In genomic region chr11:53550714-53551113, GRCm38 (mm10) we compare ENCODE assay signal across 21 mouse cellular contexts. TPM values are rescaled to one million over a fixed set of nuclear protein-coding genes. Genes with fewer than 3 reads are reported as not detected.
DNase-seq lines count a peak whose midpoint lies in the region; ATAC-seq and TF ChIP-seq lines count a peak whose summit lies in the region.
"Had no signal": no experiment of that assay in that cellular context is flagged by ENCODE, and none has a peak within 500 bp of the region (broad histone marks: within the 10 kb centered on the region; RNA-seq: fewer than 3 reads in every experiment).

No protein-coding gene starts in this region.

- H3K4me1 ChIP-seq in hindbrain, postnatal 0 days (ENCODE audit: insufficient read depth, low read length): no peaks in the 10 kb centered on the region
- H3K4me1 ChIP-seq in hindbrain, embryonic 13.5 days (replicated peaks): peaks cover 3% of the 10 kb centered on the region; the same call in 1 of the 2 replicates
- H3K4me1 ChIP-seq in ES-E14 (ENCODE audit: control insufficient read depth in 2 of 2, insufficient read depth in 2 of 2, low read length in 2 of 2, poor library complexity in 1 of 2) (no peaks in the 10 kb centered on the region), MEL (ENCODE audit: control insufficient read depth in 1 of 2, insufficient read depth in 2 of 2, low read length in 2 of 2) (peaks cover 21 to 41% of the 10 kb centered on the region in 2 experiments)
- H3K4me1 ChIP-seq: embryonic facial prominence, embryonic 13.5 days; forebrain, embryonic 12.5 days had no signal

- TF ChIP-seq EP300 in MEL (IDR thresholded peaks at IDR 0.05; ENCODE audit: low read depth in 1 of 2, low read length in 2 of 2): no peak

- no peaks in the 10 kb centered on the region for H3K27me3 ChIP-seq in hindbrain, postnatal 0 days (ENCODE audit: insufficient read depth, low read length)
- H3K27me3 ChIP-seq in hindbrain, embryonic 13.5 days: no peaks in the 10 kb centered on the region
- no peaks in the 10 kb centered on the region for H3K27me3 ChIP-seq in MEL (ENCODE audit: control insufficient read depth in 1 of 2, insufficient read depth in 2 of 2, low read length in 2 of 2)
- H3K27me3 ChIP-seq: embryonic facial prominence, embryonic 13.5 days; embryonic facial prominence, embryonic 15.5 days; forebrain, embryonic 12.5 days had no signal

- no peak overlapping the region for H3K9ac ChIP-seq in hindbrain, postnatal 0 days (replicated peaks; ENCODE audit: low read length)
- H3K9ac ChIP-seq in hindbrain, embryonic 13.5 days: no peak overlapping the region
- no peak overlapping the region for H3K9ac ChIP-seq in ES-E14 (ENCODE audit: insufficient read depth, low read depth, low read length, poor library complexity, severe bottlenecking)
- H3K9ac ChIP-seq in MEL (ENCODE audit: control insufficient read depth, low read depth, low read length, poor library complexity, severe bottlenecking): no peak overlapping the region
- H3K9ac ChIP-seq: embryonic facial prominence, embryonic 13.5 days; embryonic facial prominence, embryonic 15.5 days; forebrain, embryonic 12.5 days had no signal

- 0 out of 2 replicates have a peak, but pooled peaks have one; percentile 13 for TF ChIP-seq CTCF in hindbrain, postnatal 0 days (IDR thresholded peaks at IDR 0.05; ENCODE audit: low read depth)
- peak in 2 of 3 experiments; percentile 47 to 56; a peak in 4 of 6 replicates for TF ChIP-seq CTCF in MEL (IDR thresholded peaks at IDR 0.05 in 2 of 3, conservative IDR thresholded peaks at IDR 0.05 in 1 of 3; ENCODE audit: control insufficient read depth in 1 of 3, insufficient read depth in 1 of 3, low read depth in 2 of 3, low read length in 3 of 3, poor library complexity in 1 of 3, severe bottlenecking in 1 of 3)

- H3K4me2 ChIP-seq in hindbrain, postnatal 0 days (ENCODE audit: low read depth, low read length): no peak overlapping the region
- no peak overlapping the region for H3K4me2 ChIP-seq in hindbrain, embryonic 13.5 days
- H3K4me2 ChIP-seq: embryonic facial prominence, embryonic 13.5 days; embryonic facial prominence, embryonic 15.5 days; forebrain, embryonic 12.5 days had no signal

- 100% methylated on average over 1 of the region's 1 CpGs for WGBS in hindbrain, postnatal 0 days
- 78% methylated on average over 1 of the region's 1 CpGs for WGBS in hindbrain, embryonic 13.5 days

- no peak overlapping the region for H3K27ac ChIP-seq in hindbrain, postnatal 0 days
- H3K27ac ChIP-seq in hindbrain, embryonic 13.5 days: no peak overlapping the region
- H3K27ac ChIP-seq in ES-E14 (ENCODE audit: insufficient read depth, low read depth, low read length, poor library complexity, severe bottlenecking) (no peak overlapping the region), MEL (ENCODE audit: control insufficient read depth, low read depth, low read length) (no peak overlapping the region)
- H3K27ac ChIP-seq: embryonic facial prominence, embryonic 13.5 days; embryonic facial prominence, embryonic 15.5 days; forebrain, embryonic 10.5 days; forebrain, embryonic 12.5 days had no signal

- in situ Hi-C loops in ES-E14 (cut with MboI; ENCODE audit: low sequenced_read_pairs in 2 of 2, unreplicated experiment in 2 of 2): no loop called here

- DNase-seq in hindbrain, postnatal 0 days (ENCODE audit: low spot score): no peak
- DNase-seq in ES-E14 (ENCODE audit: low read depth, low spot score) (no peak), MEL (ENCODE audit: low read depth, low spot score) (no peak)
- no peak for DNase-seq in spleen, adult 12 weeks (ENCODE audit: low spot score)
- DNase-seq: adrenal gland, adult 2 months; adrenal gland, postnatal 10 days; adrenal gland, postnatal 25 days; cerebellum, adult 11 months; cerebellum, adult 18-20 months; cerebellum, postnatal 10 days; cerebellum, postnatal 25 days; embryo, embryonic 11 days had no signal

- TF ChIP-seq POLR2A in MEL (IDR thresholded peaks at IDR 0.05; ENCODE audit: control insufficient read depth in 1 of 2, insufficient read depth in 1 of 2, low read depth in 1 of 2, low read length in 2 of 2, poor library complexity in 1 of 2): no peak

- no peaks in the 10 kb centered on the region for H3K36me3 ChIP-seq in hindbrain, postnatal 0 days (ENCODE audit: insufficient read depth, low read length)
- no peaks in the 10 kb centered on the region for H3K36me3 ChIP-seq in hindbrain, embryonic 13.5 days
- no peaks in the 10 kb centered on the region for H3K36me3 ChIP-seq in ES-E14 (ENCODE audit: control insufficient read depth, insufficient read depth, low read length, poor library complexity, severe bottlenecking)
- peaks cover 0 to 27% of the 10 kb centered on the region in 2 experiments; a peak in 2 of 4 replicates for H3K36me3 ChIP-seq in MEL (ENCODE audit: control insufficient read depth in 1 of 2, insufficient read depth in 2 of 2, low read length in 2 of 2)
- H3K36me3 ChIP-seq: embryonic facial prominence, embryonic 13.5 days; embryonic facial prominence, embryonic 15.5 days; forebrain, embryonic 10.5 days; forebrain, embryonic 12.5 days had no signal

- no peak for TF ChIP-seq RAD21 in MEL (IDR thresholded peaks at IDR 0.05; ENCODE audit: low read depth, low read length)

- ATAC-seq in hindbrain, postnatal 0 days: no peak
- ATAC-seq in hindbrain, embryonic 13.5 days (ENCODE audit: low FRiP score): no peak
- ATAC-seq: forebrain, embryonic 14.5 days; forebrain, embryonic 16.5 days had no signal

- H3K4me3 ChIP-seq in hindbrain, postnatal 0 days (ENCODE audit: low read length): no peak overlapping the region
- no peak overlapping the region for H3K4me3 ChIP-seq in hindbrain, embryonic 13.5 days
- H3K4me3 ChIP-seq in ES-E14 (ENCODE audit: insufficient read depth in 1 of 2, low read depth in 1 of 2, low read length in 2 of 2, poor library complexity in 1 of 2, severe bottlenecking in 1 of 2): no peak overlapping the region
- no peak overlapping the region for H3K4me3 ChIP-seq in MEL (ENCODE audit: control insufficient read depth in 1 of 2, insufficient read depth in 1 of 2, low read depth in 2 of 2, low read length in 2 of 2)
- H3K4me3 ChIP-seq: embryonic facial prominence, embryonic 13.5 days; embryonic facial prominence, embryonic 15.5 days; erythroblast, embryonic 14.5 days; forebrain, embryonic 10.5 days; forebrain, embryonic 12.5 days had no signal

- H3K79me2 ChIP-seq in MEL (ENCODE audit: control insufficient read depth, insufficient read depth, low read length, poor library complexity): no peaks in the 10 kb centered on the region

- no peaks in the 10 kb centered on the region for H3K9me3 ChIP-seq in hindbrain, postnatal 0 days (ENCODE audit: low read length)
- peaks cover 4% of the 10 kb centered on the region; the same call in 1 of the 2 replicates for H3K9me3 ChIP-seq in hindbrain, embryonic 13.5 days
- no peaks in the 10 kb centered on the region for H3K9me3 ChIP-seq in ES-E14 (ENCODE audit: control insufficient read depth, insufficient read depth, low read depth, low read length)
- H3K9me3 ChIP-seq in MEL (replicated peaks; ENCODE audit: insufficient read depth, low read length): no peaks in the 10 kb centered on the region
- H3K9me3 ChIP-seq: embryonic facial prominence, embryonic 15.5 days; forebrain, embryonic 10.5 days; forebrain, embryonic 12.5 days; G1E had no signal

TF ChIP-seq in ES-E14, 5 proteins besides CTCF, POLR2A, EP300 and RAD21:
- TF ChIP-seq ZNF384 (IDR thresholded peaks at IDR 0.05; ENCODE audit: low read depth, low read length) (peak; percentile 85), MAFK (IDR thresholded peaks at IDR 0.05; ENCODE audit: insufficient read depth, low read depth, low read length) (no peak)

TF ChIP-seq in MEL, 35 proteins besides CTCF, POLR2A, EP300 and RAD21:
- TF ChIP-seq CHD2 (IDR thresholded peaks at IDR 0.05; ENCODE audit: low read length) (no peak), ZNF384 (IDR thresholded peaks at IDR 0.05; ENCODE audit: low read depth, low read length) (peak; percentile 89)

RNA-seq across cellular contexts. Expression of gene Kif3a, which starts 16.5 kb away (rescaled TPM):
- 73.7 and 82.9 TPM in 2 replicates for total RNA-seq in hindbrain, postnatal 0 days (2014; rRNA removed)
- 332 and 344 TPM in 2 replicates for polyA plus RNA-seq in hindbrain, postnatal 0 days (2015; fragmentation: Nextera tagmentation; extraction: Ambion mirVana)
- polyA plus RNA-seq in hindbrain, embryonic 13.5 days (2015; fragmentation: Nextera tagmentation; extraction: Ambion mirVana): 275 and 285 TPM in 2 replicates
- total RNA-seq in ES-E14 (2012; rRNA removed) (10.7 and 11.1 TPM in 2 replicates), MEL (2012; rRNA removed) (13.6 and 14.2 TPM in 2 replicates)
- 10 to 100 TPM; 17.1 to 88.3 TPM for polyA plus RNA-seq in MEL (2012; ENCODE audit: insufficient read depth in 1 of 2, insufficient read length in 2 of 2, low read depth in 1 of 2, low replicate concordance in 2 of 2, missing spikeins in 1 of 2)

RNA-seq across cellular contexts. Expression of gene Sept8, which starts 31.7 kb away (rescaled TPM):
- total RNA-seq in hindbrain, postnatal 0 days (2014; rRNA removed): 55.3 and 56.6 TPM in 2 replicates
- polyA plus RNA-seq in hindbrain, postnatal 0 days (2015; fragmentation: Nextera tagmentation; extraction: Ambion mirVana): 19.1 and 20.9 TPM in 2 replicates
- polyA plus RNA-seq in hindbrain, embryonic 13.5 days (2015; fragmentation: Nextera tagmentation; extraction: Ambion mirVana): 16.4 and 17.3 TPM in 2 replicates
- total RNA-seq in ES-E14 (2012; rRNA removed) (14.3 and 16.8 TPM in 2 replicates), MEL (2012; rRNA removed) (199 and 278 TPM in 2 replicates)
- polyA plus RNA-seq in MEL (2012; ENCODE audit: insufficient read depth in 1 of 2, insufficient read length in 2 of 2, low read depth in 1 of 2, low replicate concordance in 2 of 2, missing spikeins in 1 of 2): 100 to 1,000 TPM; 196 to 294 TPM
